Mouse (Mus musculus) cortical plate, adult 2 months (tissue): Measurements from ENCODE around the gene Cdk14.

Source experiments
- CTCF ChIP-seq: fragments of 200-500 bp; IDR thresholded peaks from 2 replicates; pipeline ENCODE4 v1.5.1; 2011; ENCODE audit warnings: mild to moderate bottlenecking, control low read depth, low read length; ENCODE audit not compliant: insufficient read depth; ENCODE audit errors: extremely low read depth
- POLR2A ChIP-seq: fragments of 200-500 bp; IDR thresholded peaks from 2 replicates; pipeline ENCODE4 v1.6.1; 2011; ENCODE audit warnings: mild to moderate bottlenecking, low read length, control low read depth; ENCODE audit not compliant: insufficient read depth; ENCODE audit errors: extremely low read depth

- TF ChIP-seq POLR2A (no peak), CTCF (no peak)
Measured at GRCm38 (mm10) chr5:5333916-5334315, 86.2 kb downstream of the Cdk14 start.
